Mouse (Mus musculus) myocyte (in vitro differentiated cells): ENCODE measurements around the gene Frmd4a. TPM values are rescaled to one million over a fixed set of nuclear protein-coding genes. Genes with fewer than 3 reads are reported as not detected.

Source experiments
- H3K27me3 ChIP-seq: one replicate; pipeline ENCODE4 v1.6.1; 2011; ENCODE audit not compliant: control insufficient read depth, insufficient read depth, insufficient read length
- H3K36me3 ChIP-seq: one replicate; pipeline ENCODE4 v1.6.1; 2011; ENCODE audit not compliant: control insufficient read depth, insufficient read depth
- H3K4me2 ChIP-seq: one replicate; pipeline ENCODE4 v1.6.1; 2011; ENCODE audit warnings: low read depth, control low read depth
- H3K4me3 ChIP-seq: one replicate; pipeline ENCODE4 v1.5.1; 2011; ENCODE audit warnings: mild to moderate bottlenecking, control low read depth, moderate library complexity
- H3K79me2 ChIP-seq: one replicate; pipeline ENCODE4 v1.6.1; 2011; ENCODE audit not compliant: control insufficient read depth, insufficient read depth
- H3ac ChIP-seq: one replicate; pipeline ENCODE4 v1.6.1; 2011; ENCODE audit not compliant: control insufficient read depth, insufficient read length
- CEBPB ChIP-seq: IDR thresholded peaks from 2 replicates; pipeline ENCODE4 v1.6.1; 2011; ENCODE audit warnings: mild to moderate bottlenecking, moderate library complexity; ENCODE audit not compliant: poor library complexity, insufficient read depth, severe bottlenecking
- E2F4 ChIP-seq: IDR thresholded peaks from one replicate; pipeline ENCODE4 v1.6.1; 2011; ENCODE audit warnings: mild to moderate bottlenecking, control low read depth, moderate library complexity; ENCODE audit not compliant: insufficient read depth
- MAX ChIP-seq: IDR thresholded peaks from one replicate; pipeline ENCODE4 v1.6.1; 2011; ENCODE audit warnings: low read depth, mild to moderate bottlenecking, control low read depth
- MYOD1 ChIP-seq, 3 experiments: IDR thresholded peaks; one replicate each; pipeline ENCODE4 v1.6.1; 2011; ENCODE audit warnings: control low read depth in 2 of 3, low read depth in 2 of 3, mild to moderate bottlenecking in 2 of 3, moderate library complexity in 1 of 3; ENCODE audit not compliant: insufficient read length in 2 of 3, control insufficient read depth in 1 of 3
- MYOG ChIP-seq, 3 experiments: IDR thresholded peaks; one replicate each; pipeline ENCODE4 v1.6.1; 2011; ENCODE audit warnings: control low read depth in 2 of 3, low read depth in 2 of 3, mild to moderate bottlenecking in 2 of 3; ENCODE audit not compliant: insufficient read length in 2 of 3, control insufficient read depth in 1 of 3, insufficient read depth in 1 of 3
- POLR2A ChIP-seq: IDR thresholded peaks from one replicate; pipeline ENCODE4 v1.6.1; 2011; ENCODE audit warnings: low read depth, mild to moderate bottlenecking, control low read depth, moderate library complexity; ENCODE audit not compliant: insufficient read length
- POLR2AphosphoS2 ChIP-seq: IDR thresholded peaks from one replicate; pipeline ENCODE4 v1.6.1; 2011; ENCODE audit warnings: low read depth, control low read depth; ENCODE audit not compliant: insufficient read length
- REST ChIP-seq: IDR thresholded peaks from one replicate; pipeline ENCODE4 v1.6.1; 2011; ENCODE audit warnings: mild to moderate bottlenecking, control low read depth, moderate library complexity; ENCODE audit not compliant: insufficient read depth, insufficient read length
- SRF ChIP-seq: IDR thresholded peaks from one replicate; pipeline ENCODE4 v1.6.1; 2011; ENCODE audit warnings: low read depth; ENCODE audit not compliant: control insufficient read depth, insufficient read length
- TCF12 ChIP-seq: IDR thresholded peaks from one replicate; pipeline ENCODE4 v1.6.1; 2011; ENCODE audit warnings: mild to moderate bottlenecking, control low read depth; ENCODE audit not compliant: poor library complexity, insufficient read depth, severe bottlenecking
- TCF3 ChIP-seq: IDR thresholded peaks from one replicate; pipeline ENCODE4 v1.6.1; 2011; ENCODE audit warnings: low read depth, control low read depth; ENCODE audit not compliant: insufficient read length
- USF1 ChIP-seq: IDR thresholded peaks from one replicate; pipeline ENCODE4 v1.6.1; 2011; ENCODE audit warnings: low read depth, mild to moderate bottlenecking, control low read depth, moderate library complexity
- polyA plus RNA-seq: library from polyadenylated mRNA; unstranded; fragments of >200 nt; fragmentation: generic; extraction: Trizol; gene quantifications from one replicate; pipeline ENCODE4 v1.2.1, GENCODE M21; 2012; ENCODE audit warnings: missing spikeins

The Frmd4a gene
- polyA plus RNA-seq, 1 experiment: 24.7 TPM

- H3K4me2 ChIP-seq: no peak overlapping the region
- no peak overlapping the region for H3K4me3 ChIP-seq
- H3K79me2 ChIP-seq: no peaks in the 10 kb centered on the region
- TF ChIP-seq POLR2A: no peak
- no peak for TF ChIP-seq TCF3
- no peak for TF ChIP-seq SRF
- no peak for TF ChIP-seq POLR2AphosphoS2
- no peak for TF ChIP-seq MYOD1 (IDR thresholded peaks at IDR 0.05; ENCODE audit: control insufficient read depth in 1 of 3, insufficient read length in 2 of 3, low read depth in 2 of 3)
- TF ChIP-seq TCF12: no peak
- no peak for TF ChIP-seq MYOG (IDR thresholded peaks at IDR 0.05; ENCODE audit: control insufficient read depth in 1 of 3, insufficient read depth in 1 of 3, insufficient read length in 2 of 3, low read depth in 2 of 3)
- TF ChIP-seq MAX: no peak
- no peak for TF ChIP-seq USF1
- TF ChIP-seq CEBPB: no peak
- TF ChIP-seq REST: no peak
- TF ChIP-seq E2F4: no peak
- no peaks in the 10 kb centered on the region for H3K36me3 ChIP-seq
- no peak overlapping the region for H3ac ChIP-seq
- H3K27me3 ChIP-seq: no peaks in the 10 kb centered on the region
Observed at GRCm38 (mm10) chr2:4226941-4227558, 209.5 kb downstream of the Frmd4a start.

- H3K4me2 ChIP-seq: no peak overlapping the region
- no peaks in the 10 kb centered on the region for H3K79me2 ChIP-seq
Observed at GRCm38 (mm10) chr2:4227563-4227962, 210.0 kb downstream of the Frmd4a start.

GRCm38 (mm10) chr2:4228510-4228909, 211.0 kb downstream of the Frmd4a start:
- Histone ChIP-seq H3K4me2 (no peak overlapping the region), H3ac (no peak overlapping the region), H3K36me3 (no peaks in the 10 kb centered on the region), H3K4me3 (no peak overlapping the region), H3K27me3 (no peaks in the 10 kb centered on the region), H3K79me2 (no peaks in the 10 kb centered on the region)
- TF ChIP-seq USF1: no peak
- TF ChIP-seq TCF3: no peak
- TF ChIP-seq SRF: no peak
- no peak for TF ChIP-seq E2F4
- no peak for TF ChIP-seq POLR2AphosphoS2
- no peak for TF ChIP-seq MYOG (IDR thresholded peaks at IDR 0.05; ENCODE audit: control insufficient read depth in 1 of 3, insufficient read depth in 1 of 3, insufficient read length in 2 of 3, low read depth in 2 of 3)
- no peak for TF ChIP-seq POLR2A
- no peak for TF ChIP-seq CEBPB
- no peak for TF ChIP-seq MYOD1 (IDR thresholded peaks at IDR 0.05; ENCODE audit: control insufficient read depth in 1 of 3, insufficient read length in 2 of 3, low read depth in 2 of 3)
- no peak for TF ChIP-seq TCF12
- no peak for TF ChIP-seq MAX
- TF ChIP-seq REST: no peak

More at GRCm38 (mm10) chr2:4227563-4227962, 210.0 kb downstream of the Frmd4a start:
- no peak overlapping the region for H3K4me3 ChIP-seq
- H3K36me3 ChIP-seq: no peaks in the 10 kb centered on the region
- TF ChIP-seq CEBPB: no peak
- TF ChIP-seq MAX: no peak
- TF ChIP-seq MYOD1 (IDR thresholded peaks at IDR 0.05; ENCODE audit: control insufficient read depth in 1 of 3, insufficient read length in 2 of 3, low read depth in 2 of 3): no peak
- TF ChIP-seq REST: no peak
- TF ChIP-seq MYOG (IDR thresholded peaks at IDR 0.05; ENCODE audit: control insufficient read depth in 1 of 3, insufficient read depth in 1 of 3, insufficient read length in 2 of 3, low read depth in 2 of 3): peak in 1 of 3 experiments; percentile 42
- H3ac ChIP-seq: no peak overlapping the region
- no peaks in the 10 kb centered on the region for H3K27me3 ChIP-seq

- Histone ChIP-seq H3K4me2 (no peak overlapping the region), H3K4me3 (no peak overlapping the region), H3K27me3 (no peaks in the 10 kb centered on the region), H3K79me2 (no peaks in the 10 kb centered on the region), H3K36me3 (no peaks in the 10 kb centered on the region), H3ac (no peak overlapping the region)
- TF ChIP-seq REST (no peak), MYOG (IDR thresholded peaks at IDR 0.05; ENCODE audit: control insufficient read depth in 1 of 3, insufficient read depth in 1 of 3, insufficient read length in 2 of 3, low read depth in 2 of 3) (no peak)
Observed at GRCm38 (mm10) chr2:4232335-4232734, 214.8 kb downstream of the Frmd4a start.

- Histone ChIP-seq H3K4me3 (no peak overlapping the region), H3K79me2 (no peaks in the 10 kb centered on the region), H3K27me3 (no peaks in the 10 kb centered on the region), H3K36me3 (no peaks in the 10 kb centered on the region), H3ac (no peak overlapping the region), H3K4me2 (no peak overlapping the region)
- no peak for TF ChIP-seq USF1
- no peak for TF ChIP-seq E2F4
- no peak for TF ChIP-seq CEBPB
- TF ChIP-seq TCF12: no peak
- TF ChIP-seq POLR2A: no peak
- no peak for TF ChIP-seq SRF
- no peak for TF ChIP-seq TCF3
- no peak for TF ChIP-seq REST
- TF ChIP-seq MYOG (IDR thresholded peaks at IDR 0.05; ENCODE audit: control insufficient read depth in 1 of 3, insufficient read depth in 1 of 3, insufficient read length in 2 of 3, low read depth in 2 of 3): no peak
- no peak for TF ChIP-seq POLR2AphosphoS2
- TF ChIP-seq MYOD1 (IDR thresholded peaks at IDR 0.05; ENCODE audit: control insufficient read depth in 1 of 3, insufficient read length in 2 of 3, low read depth in 2 of 3): no peak
- TF ChIP-seq MAX: no peak
Observed at GRCm38 (mm10) chr2:4232761-4233322, 215.3 kb downstream of the Frmd4a start.
